Mouse (Mus musculus): ENCODE results near the gene Smarca1. TPM values are rescaled to one million over a fixed set of nuclear protein-coding genes. Genes with fewer than 3 reads are reported as not detected.

Smarca1 gene
- polyA plus RNA-seq (2012; rRNA removed), result 4.2 and 7.8 TPM in 2 replicates

DNA sequence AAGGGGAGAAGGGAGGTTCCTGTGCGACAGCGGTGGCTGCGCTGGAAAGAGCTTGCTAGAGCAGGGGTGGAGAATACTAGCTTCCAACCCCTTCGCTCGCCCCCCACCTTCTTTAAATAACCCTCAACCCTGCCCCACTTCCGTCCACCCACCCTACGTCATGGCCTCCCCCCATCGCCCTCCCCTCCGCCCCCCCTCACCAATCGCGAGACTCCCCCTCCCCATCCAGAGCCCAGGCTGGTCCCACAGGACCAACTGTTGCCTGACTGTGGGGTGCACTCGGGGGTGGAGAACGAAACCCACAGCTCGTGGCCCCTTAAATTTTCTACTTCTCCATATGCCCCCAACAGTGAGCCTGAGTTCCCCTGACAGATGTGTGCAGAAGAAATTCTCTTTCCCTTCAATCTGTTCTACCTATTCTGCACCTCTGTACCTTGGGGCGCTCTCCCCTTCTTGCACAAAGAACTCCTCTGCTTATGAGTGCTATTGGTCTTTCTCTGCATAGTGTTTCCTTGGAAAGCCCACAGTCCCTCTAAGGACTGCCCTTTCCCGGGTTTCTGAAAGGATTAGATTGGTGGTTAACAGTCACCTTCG is at the start of gene Smarca1:
TSS of gene Smarca1 (minus strand) at position 544 of the 594 bp plus-strand sequence.
- no peak for DNase-seq (ENCODE audit: low read depth)

DNA sequence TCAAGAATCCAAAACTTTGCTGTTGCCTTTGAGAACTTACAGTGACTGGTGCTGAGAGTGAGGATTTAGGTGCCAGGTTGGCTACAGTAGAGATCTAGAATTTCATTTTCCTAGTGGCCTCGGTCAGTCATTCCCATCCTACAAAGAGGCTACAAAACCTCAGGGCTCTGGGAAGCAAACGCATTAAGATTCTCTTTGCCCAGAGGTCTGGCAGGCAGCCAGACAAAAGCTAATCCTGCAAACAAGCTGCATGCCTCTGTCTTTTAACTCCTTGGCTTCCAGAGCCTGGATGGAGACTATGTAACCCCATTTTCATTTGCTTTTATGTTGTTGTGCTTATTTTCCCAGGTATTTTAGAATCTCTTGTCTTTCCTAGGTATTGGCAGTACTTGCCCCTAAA is 45.0 kb upstream of the Smarca1 start:
- DNase-seq (ENCODE audit: low read depth), result no peak

GRCm38 (mm10) chrX:47936885-47937284 is 44.1 kb upstream of the Smarca1 start:
- DNase-seq (ENCODE audit: low read depth), result no peak

GRCm38 (mm10) chrX:47934352-47934751 is 41.6 kb upstream of the Smarca1 start:
- no peak for DNase-seq (ENCODE audit: low read depth)

- DNase-seq (ENCODE audit: low read depth), result no peak
Observed at GRCm38 (mm10) chrX:47930449-47930848, 37.7 kb upstream of the Smarca1 start.

GRCm38 (mm10) chrX:47927981-47928380 is 35.2 kb upstream of the Smarca1 start:
- DNase-seq (ENCODE audit: low read depth), result no peak

GRCm38 (mm10) chrX:47920541-47920940 is 27.8 kb upstream of the Smarca1 start:
- no peak for DNase-seq (ENCODE audit: low read depth)

DNA sequence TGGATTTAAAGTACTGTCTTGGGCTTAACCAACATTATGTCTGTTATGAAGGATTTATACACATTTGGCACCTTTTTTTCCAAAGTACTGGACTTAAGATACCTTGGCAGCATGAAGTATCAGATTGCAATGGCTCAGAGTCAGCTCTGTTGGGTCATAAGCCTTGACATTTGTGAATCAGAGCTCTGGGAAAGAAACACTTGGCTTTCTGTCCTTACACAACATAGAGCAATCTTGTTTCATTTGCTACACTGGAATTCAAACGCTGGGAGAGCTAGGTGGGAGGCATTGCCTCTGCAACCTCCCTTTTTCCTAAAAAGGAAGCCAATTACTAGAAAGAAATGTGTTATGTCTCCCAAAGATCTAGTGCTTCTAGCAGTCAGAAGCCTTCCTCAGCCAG is 24.1 kb upstream of the Smarca1 start:
- DNase-seq (ENCODE audit: low read depth), result no peak

DNA sequence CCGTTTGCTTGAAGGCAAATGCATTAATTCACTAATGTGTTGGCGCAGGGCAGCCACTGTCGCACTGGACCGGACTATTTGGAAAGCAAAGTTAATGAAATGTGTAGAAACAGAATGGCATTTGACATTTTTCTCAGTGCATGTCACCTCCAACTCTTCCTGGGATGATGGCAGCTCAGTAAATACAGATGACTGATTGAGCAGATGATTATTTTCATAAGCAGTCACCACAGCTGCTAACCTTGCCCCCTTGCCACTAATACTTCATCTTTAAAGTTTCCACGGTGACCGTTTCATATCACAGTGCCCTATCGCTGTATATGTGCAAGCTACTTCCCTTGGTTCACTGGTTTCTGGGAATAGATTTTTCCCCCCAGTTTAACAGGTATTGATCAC is 20.8 kb upstream of the Smarca1 start:
- DNase-seq (ENCODE audit: low read depth), result no peak

- DNase-seq (ENCODE audit: low read depth), result no peak
Observed at GRCm38 (mm10) chrX:47912904-47913542, 20.2 kb upstream of the Smarca1 start.

GRCm38 (mm10) chrX:47912306-47912792 is 19.6 kb upstream of the Smarca1 start, which contains the start of gene Ocrl:
TSS of gene Ocrl (plus strand) at chrX:47912387.
- no peak for DNase-seq (ENCODE audit: low read depth)

DNA sequence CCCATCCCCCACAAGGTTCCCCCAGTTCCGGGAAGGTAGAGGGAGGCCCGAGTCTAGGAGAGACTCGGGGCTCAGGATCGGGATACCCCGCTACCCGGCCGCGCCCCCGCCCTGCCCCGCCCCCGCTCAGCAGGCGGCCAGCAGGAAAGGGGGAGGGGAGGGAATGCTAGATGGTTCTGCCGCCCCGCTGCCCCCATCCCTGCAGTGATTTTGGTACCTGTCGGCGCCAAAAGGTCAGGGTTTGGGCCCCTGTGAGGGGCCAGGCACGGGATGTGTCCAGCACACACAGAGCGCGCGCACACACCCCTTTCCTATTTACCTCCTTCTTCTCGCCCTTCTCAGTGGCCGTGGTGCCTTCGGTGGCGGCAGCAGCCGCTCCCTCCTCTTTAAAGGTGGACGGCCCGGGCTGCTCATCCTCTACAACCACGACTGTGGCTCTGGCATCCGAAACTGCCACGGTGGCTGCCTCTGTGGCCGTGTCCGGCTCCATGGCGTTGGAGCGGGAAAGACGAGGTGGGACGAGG is 805 bp downstream of the Smarca1 start:
- no peak for DNase-seq (ENCODE audit: low read depth)

DNA sequence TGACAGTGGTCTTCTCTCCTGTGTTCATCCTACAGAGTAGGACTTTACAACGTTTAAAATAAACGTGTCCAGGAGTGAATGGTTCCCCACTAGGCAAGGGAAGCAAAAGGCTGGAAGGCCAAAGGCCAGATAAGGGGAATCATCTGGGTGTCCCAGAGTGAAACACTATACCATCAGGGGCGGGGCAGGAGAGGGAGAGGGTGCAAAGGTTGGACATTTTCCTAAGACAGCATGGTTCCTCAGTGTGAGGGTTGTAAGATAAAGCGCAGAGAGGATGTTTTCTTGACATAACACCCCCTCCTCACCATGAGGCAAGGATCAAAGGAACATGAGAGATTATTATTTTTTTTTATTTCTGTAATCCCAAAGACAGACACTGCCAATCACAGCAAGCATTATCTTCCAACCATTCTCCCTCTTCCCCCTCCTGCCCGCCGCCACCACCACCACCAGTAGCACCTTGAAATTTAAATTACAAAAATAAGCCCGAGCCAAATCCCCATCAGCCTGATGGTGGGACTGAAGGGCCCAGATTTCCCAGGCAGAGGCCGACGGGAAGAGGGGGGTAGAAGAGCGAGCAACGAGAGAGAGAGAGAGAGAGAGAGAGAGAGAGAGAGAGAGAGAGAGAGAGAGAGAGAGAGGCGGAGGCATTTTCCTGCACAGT is 1.4 kb downstream of the Smarca1 start:
- no peak for DNase-seq (ENCODE audit: low read depth)

- DNase-seq (ENCODE audit: low read depth), result no peak
Observed at GRCm38 (mm10) chrX:47887401-47887800, 5.4 kb downstream of the Smarca1 start.

DNA sequence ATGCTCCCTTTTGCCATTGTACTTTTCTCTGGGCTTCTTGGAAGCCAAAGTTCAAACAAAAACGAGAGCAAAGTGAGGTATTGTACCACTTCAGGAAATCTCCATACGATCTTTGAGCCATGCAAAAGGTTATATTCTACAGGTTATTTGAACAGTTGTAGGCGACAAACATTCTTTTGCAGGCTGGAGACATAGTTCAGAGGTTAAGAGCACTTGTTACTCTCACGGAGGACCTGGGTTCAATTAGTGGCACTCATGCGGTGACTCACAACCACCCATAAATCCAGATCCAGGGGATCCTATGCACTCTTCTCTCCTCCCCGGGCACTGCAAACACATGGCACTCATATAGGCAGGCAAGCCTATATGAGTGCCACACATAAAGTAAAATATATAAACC is 10.0 kb downstream of the Smarca1 start:
- DNase-seq (ENCODE audit: low read depth), result no peak

GRCm38 (mm10) chrX:47880052-47880451 is 12.7 kb downstream of the Smarca1 start:
- no peak for DNase-seq (ENCODE audit: low read depth)

DNA sequence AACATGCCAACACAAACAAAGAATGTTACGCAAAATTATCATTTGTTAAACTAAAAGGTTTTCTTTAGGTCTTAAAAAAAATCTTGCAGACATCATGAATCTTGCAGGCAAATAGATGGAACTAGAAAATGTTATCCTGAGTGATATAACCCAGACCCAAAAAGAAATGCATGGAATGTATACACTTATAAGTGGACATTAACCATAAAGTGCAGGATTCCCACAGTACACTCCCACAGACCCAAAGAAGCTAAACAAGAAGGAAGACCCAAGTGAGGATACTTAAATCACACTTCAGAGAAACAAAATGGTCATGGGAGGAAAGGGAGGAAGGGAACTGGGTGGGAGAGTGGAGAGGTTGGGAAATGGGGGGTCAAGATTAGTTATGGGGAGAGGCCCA is 34.2 kb downstream of the Smarca1 start:
- DNase-seq (ENCODE audit: low read depth), result no peak

DNA sequence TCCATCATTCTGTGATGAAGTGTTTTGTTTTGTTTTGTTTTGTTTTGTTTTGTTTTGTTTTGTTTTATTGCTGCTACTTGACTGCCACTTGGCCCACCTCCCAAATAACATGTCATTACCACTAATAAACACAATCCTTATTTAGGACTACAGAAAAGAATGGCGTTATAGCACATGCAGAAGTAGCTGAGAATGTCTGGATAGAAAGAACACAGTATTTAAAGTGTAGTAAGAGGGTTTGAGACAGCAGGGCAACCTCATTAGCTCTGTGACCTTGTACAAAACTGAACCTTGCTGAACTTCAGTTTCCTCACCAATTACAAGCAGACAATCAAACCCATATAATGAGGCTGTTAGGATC is 57.0 kb downstream of the Smarca1 start:
- no peak for DNase-seq (ENCODE audit: low read depth)

DNA sequence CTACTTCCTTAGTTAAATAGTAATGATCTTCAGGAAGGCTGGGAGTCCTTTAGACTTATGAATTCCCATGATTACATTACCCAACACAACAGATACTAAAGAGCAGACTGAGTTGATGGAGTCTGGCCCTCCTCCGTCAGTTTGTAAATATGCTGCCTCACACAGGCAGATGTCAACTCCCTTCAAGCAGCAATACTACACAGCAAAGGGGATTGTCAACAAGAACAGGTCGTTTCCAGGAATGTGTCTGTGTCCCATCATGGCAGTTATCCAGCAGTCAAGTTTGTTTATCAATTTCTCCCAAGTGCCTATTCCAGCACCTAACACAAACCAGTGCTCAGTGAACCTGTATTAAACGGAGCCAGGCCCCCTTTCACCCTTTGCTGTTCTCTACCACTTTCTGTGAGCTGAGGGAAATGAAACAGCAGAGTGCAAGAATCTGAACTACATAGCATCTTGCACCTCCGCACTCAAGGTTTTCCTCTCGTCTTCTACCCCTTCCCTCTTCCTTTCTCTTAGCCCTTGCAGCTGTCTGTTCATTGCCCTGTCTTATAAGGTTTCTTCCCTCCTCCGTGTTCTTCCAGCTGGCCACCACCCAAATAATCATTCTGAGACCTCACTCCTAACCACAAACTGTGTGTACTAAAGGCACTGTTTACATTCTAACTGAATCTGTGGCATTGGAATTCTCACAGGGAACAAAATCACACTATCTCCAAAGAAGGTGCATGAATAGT is 57.5 kb downstream of the Smarca1 start:
- no peak for DNase-seq (ENCODE audit: low read depth)

DNA sequence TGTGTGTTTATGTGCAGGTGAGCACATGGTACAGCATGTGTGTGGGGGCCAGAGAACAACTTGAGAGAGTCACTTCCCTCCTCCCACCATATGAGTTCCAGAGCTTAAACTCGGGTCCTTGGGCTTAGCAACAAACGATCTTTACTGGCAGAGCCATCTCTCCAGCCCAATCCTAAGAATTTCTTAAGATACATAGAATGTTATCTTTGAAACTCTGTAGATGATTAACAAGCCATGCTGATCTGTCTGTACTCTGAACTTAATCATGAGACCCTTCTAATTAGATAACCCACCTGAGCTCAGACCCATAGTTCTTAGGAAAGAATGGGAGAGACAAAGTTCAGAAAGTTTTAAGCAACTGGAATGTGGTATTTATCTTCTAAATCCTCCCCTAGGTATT is 59.3 kb downstream of the Smarca1 start:
- DNase-seq (ENCODE audit: low read depth), result no peak

DNA sequence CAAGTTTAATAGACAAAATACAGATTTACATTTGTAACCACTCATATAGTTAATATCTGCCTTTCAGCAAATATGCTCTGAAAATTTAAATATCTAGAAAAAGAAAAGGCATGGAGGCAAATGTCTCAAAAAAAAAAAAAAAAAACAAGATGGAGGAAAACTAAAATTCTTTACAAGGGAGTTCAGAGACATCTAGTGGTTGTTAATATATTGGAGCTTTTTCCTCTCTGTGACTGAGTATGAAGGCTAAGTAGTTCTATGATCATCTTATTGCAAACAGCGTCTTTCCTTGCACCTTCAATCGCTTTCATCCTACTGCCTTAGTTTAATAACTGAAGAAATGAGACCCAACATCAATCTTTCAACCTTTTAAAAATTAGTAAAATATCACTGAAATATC is 72.2 kb downstream of the Smarca1 start:
- no peak for DNase-seq (ENCODE audit: low read depth)

- no peak for DNase-seq (ENCODE audit: low read depth)
Observed at GRCm38 (mm10) chrX:47808717-47809116, 84.1 kb downstream of the Smarca1 start.

Measured in gonadal fat pad, adult 2 months (tissue).